Mouse (Mus musculus): ENCODE measurements around the gene Xpo5. TPM values are rescaled to one million over a fixed set of nuclear protein-coding genes. Genes with fewer than 3 reads are reported as not detected.

Gene Xpo5
- polyA plus RNA-seq, 1 experiment from 2014 or later: 30.1 TPM

DNA sequence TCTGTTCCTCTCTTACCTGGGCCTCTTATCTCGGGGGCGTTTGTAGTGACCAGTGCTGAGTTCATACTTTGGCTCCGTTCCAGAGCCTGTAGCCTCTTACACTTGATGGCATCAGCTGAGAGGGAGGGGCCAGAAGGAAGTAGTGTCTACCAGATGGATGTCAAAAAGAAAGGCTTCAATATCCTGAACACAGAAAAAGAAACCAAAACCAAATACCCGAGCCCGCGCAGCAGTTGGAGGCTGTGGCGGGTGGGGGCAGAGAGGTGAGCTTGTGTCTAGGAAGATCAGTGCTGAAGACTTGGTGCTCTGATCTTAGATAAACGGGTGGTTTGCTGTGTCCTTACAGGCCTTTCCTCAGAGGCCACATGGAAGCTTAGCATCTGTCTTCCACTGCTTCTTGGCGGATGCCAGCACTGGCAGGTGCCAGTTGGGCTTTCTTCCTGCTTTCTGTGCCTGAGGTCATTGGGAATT, 39.6 kb upstream of the Xpo5 start:
- Histone ChIP-seq H3K9ac (no peak overlapping the region), H3K36me3 (peaks cover 41% of the 10 kb centered on the region), H3K27me3 (replicated peaks) (no peaks in the 10 kb centered on the region), H3K4me2 (peak overlapping the region; percentile 86), H3K9me3 (no peaks in the 10 kb centered on the region), H3K4me3 (replicated peaks) (0 out of 2 replicates have a peak overlapping the region, but pooled peaks have one; percentile 8), H3K4me1 (peaks cover 21% of the 10 kb centered on the region), H3K27ac (peak overlapping the region; percentile 41; the same call in 1 of the 2 replicates)
- WGBS: 58% methylated on average over 9 of the region's 9 CpGs
- ATAC-seq (ENCODE audit: insufficient read depth, low FRiP score, low read depth): no peak

DNA sequence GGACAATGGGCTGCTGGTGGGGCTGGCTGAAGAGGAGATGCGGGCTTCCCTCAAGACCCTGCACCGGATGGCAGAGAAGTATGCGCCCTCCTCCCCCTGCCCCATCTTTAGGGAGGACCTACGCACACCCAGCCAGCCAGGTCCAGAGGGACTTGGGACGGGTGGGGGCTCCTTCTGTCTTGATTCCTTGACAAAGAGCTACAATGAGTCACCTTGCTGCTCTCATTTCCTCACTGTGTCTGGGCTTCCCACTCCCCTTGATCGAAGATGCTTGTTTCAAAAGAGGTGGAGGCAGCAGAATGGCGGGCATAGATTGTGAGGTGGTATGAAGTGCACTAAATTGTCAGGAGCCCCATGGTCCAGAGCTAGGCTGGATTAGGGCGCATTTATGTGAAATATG, 38.3 kb upstream of the Xpo5 start:
- 93% methylated on average over 8 of the region's 8 CpGs for WGBS
- Histone ChIP-seq H3K4me2 (no peak overlapping the region), H3K9me3 (no peaks in the 10 kb centered on the region), H3K4me1 (peaks cover 19% of the 10 kb centered on the region), H3K27ac (no peak overlapping the region), H3K4me3 (replicated peaks) (no peak overlapping the region), H3K27me3 (replicated peaks) (no peaks in the 10 kb centered on the region), H3K36me3 (peaks cover 51% of the 10 kb centered on the region), H3K9ac (no peak overlapping the region)
- no peak for ATAC-seq (ENCODE audit: insufficient read depth, low FRiP score, low read depth)

DNA sequence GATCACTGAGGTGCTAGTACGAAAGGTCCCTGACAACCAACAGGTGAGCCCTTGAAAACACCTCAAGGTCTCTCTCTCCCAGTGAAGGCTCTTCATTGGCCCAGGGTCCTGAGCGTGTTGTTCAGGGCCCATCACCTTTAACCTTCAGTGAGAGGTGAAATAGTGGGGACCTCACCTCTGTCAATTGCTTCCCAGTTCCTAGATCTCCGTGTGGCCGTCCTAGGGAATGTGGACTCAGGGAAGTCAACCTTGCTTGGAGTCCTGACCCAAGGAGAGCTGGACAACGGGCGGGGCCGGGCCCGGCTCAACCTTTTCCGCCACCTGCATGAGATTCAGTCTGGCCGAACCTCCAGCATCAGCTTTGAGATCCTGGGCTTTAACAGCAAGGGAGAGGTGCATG, 37.8 kb upstream of the Xpo5 start:
- Histone ChIP-seq H3K27ac (no peak overlapping the region), H3K4me3 (replicated peaks) (no peak overlapping the region), H3K9me3 (no peaks in the 10 kb centered on the region), H3K36me3 (peaks cover 53% of the 10 kb centered on the region), H3K9ac (no peak overlapping the region), H3K4me1 (peaks cover 17% of the 10 kb centered on the region), H3K27me3 (replicated peaks) (no peaks in the 10 kb centered on the region), H3K4me2 (no peak overlapping the region)
- ATAC-seq (ENCODE audit: insufficient read depth, low FRiP score, low read depth): no peak
- 91% methylated on average over 10 of the region's 10 CpGs for WGBS

DNA sequence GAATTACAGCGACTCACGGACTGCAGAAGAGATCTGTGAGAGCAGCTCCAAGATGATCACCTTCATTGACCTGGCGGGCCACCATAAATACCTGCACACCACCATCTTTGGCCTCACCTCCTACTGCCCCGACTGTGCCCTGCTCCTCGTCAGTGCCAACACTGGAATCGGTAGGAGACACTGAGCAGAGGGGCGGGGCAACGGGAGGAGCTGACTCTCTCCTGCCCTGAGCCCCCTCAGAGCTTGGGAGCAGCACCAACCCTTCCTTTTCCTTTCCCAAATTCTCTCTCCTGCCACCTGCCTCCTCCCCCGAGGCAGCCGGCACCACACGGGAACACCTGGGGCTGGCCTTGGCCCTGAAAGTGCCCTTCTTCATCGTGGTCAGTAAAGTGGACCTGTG, 37.1 kb upstream of the Xpo5 start:
- Histone ChIP-seq H3K27me3 (replicated peaks) (no peaks in the 10 kb centered on the region), H3K4me3 (replicated peaks) (no peak overlapping the region), H3K4me1 (peaks cover 17% of the 10 kb centered on the region), H3K9me3 (no peaks in the 10 kb centered on the region), H3K4me2 (no peak overlapping the region), H3K9ac (no peak overlapping the region), H3K27ac (no peak overlapping the region), H3K36me3 (peaks cover 54% of the 10 kb centered on the region)
- 90% methylated on average over 12 of the region's 12 CpGs for WGBS
- no peak for ATAC-seq (ENCODE audit: insufficient read depth, low FRiP score, low read depth)

DNA sequence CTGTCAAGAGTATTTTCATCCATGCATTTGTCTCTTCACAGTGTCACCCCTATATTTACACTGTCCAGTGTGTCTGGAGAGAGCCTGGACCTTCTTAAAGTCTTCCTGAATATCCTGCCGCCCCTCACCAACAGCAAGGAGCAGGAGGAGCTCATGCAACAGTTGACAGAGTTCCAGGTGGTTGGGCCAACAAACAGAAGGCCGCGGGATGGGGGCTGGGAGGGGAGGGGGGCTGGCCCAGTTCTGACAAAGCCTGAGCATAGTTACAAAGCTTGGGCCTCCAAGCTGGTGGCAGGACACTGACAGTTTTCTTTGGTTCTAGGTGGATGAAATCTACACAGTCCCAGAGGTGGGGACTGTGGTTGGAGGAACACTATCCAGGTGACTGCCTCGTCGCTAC, 36.3 kb upstream of the Xpo5 start:
- Histone ChIP-seq H3K9me3 (no peaks in the 10 kb centered on the region), H3K27ac (no peak overlapping the region), H3K27me3 (replicated peaks) (no peaks in the 10 kb centered on the region), H3K4me3 (replicated peaks) (no peak overlapping the region), H3K9ac (no peak overlapping the region), H3K4me1 (peaks cover 17% of the 10 kb centered on the region), H3K36me3 (peaks cover 60% of the 10 kb centered on the region), H3K4me2 (no peak overlapping the region)
- WGBS: 78% methylated on average over 5 of the region's 5 CpGs
- no peak for ATAC-seq (ENCODE audit: insufficient read depth, low FRiP score, low read depth)

DNA sequence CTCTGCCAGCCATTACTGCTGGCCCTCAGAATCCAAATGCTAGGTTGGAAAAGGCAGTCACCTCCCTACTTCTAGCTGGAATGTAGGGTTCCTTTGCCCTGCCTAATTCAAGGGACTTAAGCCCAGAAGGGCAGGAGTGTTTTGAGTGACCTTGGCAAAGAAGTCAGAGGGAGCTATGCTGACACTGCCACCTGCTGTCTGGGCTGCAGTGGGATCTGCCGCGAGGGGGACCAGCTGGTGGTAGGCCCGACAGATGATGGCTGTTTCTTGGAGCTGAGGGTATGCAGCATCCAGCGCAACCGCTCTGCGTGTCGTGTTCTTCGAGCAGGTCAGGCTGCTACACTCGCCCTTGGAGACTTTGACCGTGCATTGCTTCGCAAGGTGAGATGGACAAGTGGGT, 35.6 kb upstream of the Xpo5 start:
- Histone ChIP-seq H3K36me3 (peaks cover 65% of the 10 kb centered on the region), H3K4me3 (replicated peaks) (no peak overlapping the region), H3K4me2 (no peak overlapping the region), H3K27ac (no peak overlapping the region), H3K9ac (no peak overlapping the region), H3K9me3 (no peaks in the 10 kb centered on the region), H3K27me3 (replicated peaks) (no peaks in the 10 kb centered on the region), H3K4me1 (peaks cover 14% of the 10 kb centered on the region)
- no peak for ATAC-seq (ENCODE audit: insufficient read depth, low FRiP score, low read depth)
- WGBS: 84% methylated on average over 11 of the region's 11 CpGs

DNA sequence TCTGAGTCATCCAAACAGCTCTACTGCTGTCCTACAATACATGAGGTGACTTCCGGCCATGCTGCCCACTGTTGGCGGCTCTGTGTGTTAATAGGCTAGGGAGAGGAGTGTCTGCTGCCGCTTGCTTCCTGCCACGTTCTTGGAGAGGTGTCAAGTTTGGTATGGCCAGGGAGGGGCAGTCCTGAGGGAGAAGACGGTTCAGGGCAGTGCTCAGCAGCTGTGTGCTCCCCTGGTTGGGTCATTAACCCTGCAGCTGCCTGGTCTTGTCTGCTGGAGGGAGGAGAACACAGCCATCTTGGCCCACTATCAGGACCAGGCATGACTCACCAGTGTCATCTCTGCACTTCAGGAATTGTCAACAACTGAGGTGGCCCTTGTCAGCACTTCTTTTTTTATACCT, 34.3 kb upstream of the Xpo5 start:
- Histone ChIP-seq H3K4me1 (0 out of 2 replicates have a peak, but pooled peaks cover 2% of the 10 kb centered on the region), H3K9ac (no peak overlapping the region), H3K4me2 (no peak overlapping the region), H3K36me3 (peaks cover 77% of the 10 kb centered on the region), H3K9me3 (no peaks in the 10 kb centered on the region), H3K4me3 (replicated peaks) (no peak overlapping the region), H3K27ac (no peak overlapping the region), H3K27me3 (replicated peaks) (no peaks in the 10 kb centered on the region)
- WGBS: 47% methylated on average over 5 of the region's 5 CpGs
- no peak for ATAC-seq (ENCODE audit: insufficient read depth, low FRiP score, low read depth)

DNA sequence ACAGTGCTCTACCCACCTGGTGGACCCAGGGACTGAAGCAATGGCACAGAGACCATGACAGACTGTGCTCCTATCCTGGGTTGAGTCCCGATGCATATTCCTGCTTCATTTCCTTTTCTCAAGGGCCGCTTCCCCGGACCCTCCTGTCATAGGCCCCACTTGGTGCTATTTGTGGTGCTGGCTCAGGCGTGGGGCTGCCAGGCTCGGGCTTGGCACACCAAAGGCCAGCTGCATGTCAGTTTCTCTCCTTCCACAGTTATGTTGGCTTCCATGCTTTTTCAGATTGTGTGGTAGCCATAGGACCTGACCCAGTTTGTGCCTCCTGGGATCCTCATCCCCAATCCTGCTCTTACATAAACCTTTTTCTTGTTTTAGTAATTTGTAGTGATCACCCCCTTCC, 33.8 kb upstream of the Xpo5 start:
- Histone ChIP-seq H3K4me1 (no peaks in the 10 kb centered on the region), H3K9me3 (no peaks in the 10 kb centered on the region), H3K36me3 (peaks cover 77% of the 10 kb centered on the region), H3K27ac (no peak overlapping the region), H3K4me2 (no peak overlapping the region), H3K27me3 (replicated peaks) (no peaks in the 10 kb centered on the region), H3K9ac (no peak overlapping the region), H3K4me3 (replicated peaks) (no peak overlapping the region)
- 89% methylated on average over 5 of the region's 5 CpGs for WGBS
- ATAC-seq (ENCODE audit: insufficient read depth, low FRiP score, low read depth): no peak

DNA sequence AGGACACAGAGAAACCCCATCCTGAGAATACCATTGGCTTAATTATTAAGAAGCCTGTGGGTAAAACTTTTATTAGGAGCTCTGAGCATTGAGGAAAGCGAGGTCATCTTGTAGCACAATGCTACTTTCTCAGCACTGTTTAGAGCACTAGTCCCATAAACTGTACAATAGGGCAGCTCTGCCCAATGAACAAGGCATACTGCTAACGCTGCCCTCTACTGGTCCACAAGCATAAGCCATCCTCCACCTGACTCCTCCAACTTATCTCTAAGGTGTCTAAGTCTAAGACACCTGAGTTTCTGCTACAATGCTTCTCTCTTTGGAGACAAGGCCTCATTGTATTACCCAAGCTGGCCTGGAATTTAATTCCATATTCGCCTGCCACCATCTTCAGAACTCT, 32.0 kb upstream of the Xpo5 start:
- Histone ChIP-seq H3K9ac (no peak overlapping the region), H3K9me3 (no peaks in the 10 kb centered on the region), H3K4me1 (no peaks in the 10 kb centered on the region), H3K36me3 (peaks cover 64% of the 10 kb centered on the region), H3K4me3 (replicated peaks) (no peak overlapping the region), H3K4me2 (no peak overlapping the region), H3K27ac (no peak overlapping the region), H3K27me3 (replicated peaks) (no peaks in the 10 kb centered on the region)
- WGBS: 83% methylated on average over 3 of the region's 3 CpGs
- no peak for ATAC-seq (ENCODE audit: insufficient read depth, low FRiP score, low read depth)

DNA sequence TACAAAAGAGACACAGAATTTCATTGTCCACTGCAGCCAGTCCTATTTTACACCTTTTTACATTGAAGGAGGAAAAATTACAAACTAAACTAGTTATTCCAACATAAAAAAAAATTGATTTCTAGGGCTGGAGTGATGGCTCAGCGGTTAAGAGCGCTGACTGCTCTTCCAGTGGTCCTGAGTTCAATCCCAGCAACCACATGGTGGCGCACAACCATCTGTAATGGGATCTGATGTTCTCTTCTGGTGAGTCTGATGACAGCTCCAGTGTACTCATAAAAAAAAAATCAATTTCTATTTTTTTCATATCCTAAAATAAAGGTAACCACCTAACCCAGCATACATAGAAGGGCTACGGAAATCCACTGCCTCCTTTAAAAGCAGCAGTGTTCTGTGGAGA, 20.3 kb upstream of the Xpo5 start:
- 85% methylated on average over 4 of the region's 4 CpGs for WGBS
- H3K36me3 ChIP-seq: peaks cover 56% of the 10 kb centered on the region
- no peak overlapping the region for H3K4me2 ChIP-seq
- H3K9ac ChIP-seq: no peak overlapping the region
- H3K4me3 ChIP-seq (replicated peaks): no peak overlapping the region
- ATAC-seq (ENCODE audit: insufficient read depth, low FRiP score, low read depth): no peak
- H3K9me3 ChIP-seq: no peaks in the 10 kb centered on the region
- no peaks in the 10 kb centered on the region for H3K4me1 ChIP-seq
- H3K27me3 ChIP-seq (replicated peaks): no peaks in the 10 kb centered on the region
- H3K27ac ChIP-seq: no peak overlapping the region

DNA sequence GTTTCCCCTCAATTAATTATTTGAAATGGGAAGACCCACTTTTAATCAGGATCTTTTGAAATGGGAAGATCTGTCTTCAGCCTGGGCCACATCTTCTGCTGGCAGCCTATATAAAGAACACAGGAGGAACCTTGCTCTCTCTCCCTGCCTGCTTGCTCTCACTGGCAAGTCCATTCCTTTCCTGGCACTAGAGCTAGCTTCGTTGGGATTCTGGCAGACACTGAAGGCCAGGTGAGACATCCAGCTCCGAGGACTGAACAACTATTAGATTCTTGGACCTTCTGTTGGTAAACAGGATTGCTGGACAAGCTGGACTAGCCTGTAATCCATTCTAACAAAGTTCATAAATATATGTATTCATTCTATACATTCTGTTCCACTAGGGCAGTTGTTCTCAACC, 13.8 kb upstream of the Xpo5 start:
- ATAC-seq (ENCODE audit: insufficient read depth, low FRiP score, low read depth): no peak
- H3K27ac ChIP-seq: no peak overlapping the region
- peaks cover 45% of the 10 kb centered on the region for H3K36me3 ChIP-seq
- H3K9me3 ChIP-seq: no peaks in the 10 kb centered on the region
- no peak overlapping the region for H3K4me3 ChIP-seq (replicated peaks)
- no peaks in the 10 kb centered on the region for H3K4me1 ChIP-seq
- no peak overlapping the region for H3K4me2 ChIP-seq
- no peak overlapping the region for H3K9ac ChIP-seq
- 87% methylated on average over 2 of the region's 2 CpGs for WGBS
- no peaks in the 10 kb centered on the region for H3K27me3 ChIP-seq (replicated peaks)

DNA sequence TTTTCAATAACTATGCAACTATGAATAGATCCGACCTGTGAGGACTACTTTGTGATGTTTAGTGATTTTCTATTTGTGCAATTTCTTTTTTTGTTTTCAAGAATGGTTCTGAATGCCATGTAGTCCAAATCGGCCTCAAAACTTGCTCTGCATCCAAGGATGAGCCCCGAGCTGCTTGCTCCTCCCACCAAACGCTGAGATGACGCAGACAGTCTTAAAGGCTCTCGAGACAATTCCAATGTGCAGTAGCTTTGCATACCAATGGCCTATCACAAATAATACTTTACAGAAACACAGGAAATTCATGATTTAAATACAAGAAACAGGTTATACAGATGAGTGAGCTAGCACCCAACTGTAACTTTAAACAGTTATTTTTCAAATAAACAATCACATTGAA, 1.4 kb upstream of the Xpo5 start:
- H3K9me3 ChIP-seq: no peaks in the 10 kb centered on the region
- 52% methylated on average over 6 of the region's 6 CpGs for WGBS
- ATAC-seq (ENCODE audit: insufficient read depth, low FRiP score, low read depth): no peak
- peak overlapping the region; percentile 70 for H3K4me2 ChIP-seq
- H3K9ac ChIP-seq: peak overlapping the region; percentile 4; the same call in 1 of the 2 replicates
- no peaks in the 10 kb centered on the region for H3K27me3 ChIP-seq (replicated peaks)
- peaks cover 7% of the 10 kb centered on the region; the same call in 1 of the 2 replicates for H3K4me1 ChIP-seq
- peaks cover 21% of the 10 kb centered on the region for H3K36me3 ChIP-seq
- no peak overlapping the region for H3K27ac ChIP-seq
- H3K4me3 ChIP-seq (replicated peaks): peak overlapping the region; percentile 98; the same call in 1 of the 2 replicates

DNA sequence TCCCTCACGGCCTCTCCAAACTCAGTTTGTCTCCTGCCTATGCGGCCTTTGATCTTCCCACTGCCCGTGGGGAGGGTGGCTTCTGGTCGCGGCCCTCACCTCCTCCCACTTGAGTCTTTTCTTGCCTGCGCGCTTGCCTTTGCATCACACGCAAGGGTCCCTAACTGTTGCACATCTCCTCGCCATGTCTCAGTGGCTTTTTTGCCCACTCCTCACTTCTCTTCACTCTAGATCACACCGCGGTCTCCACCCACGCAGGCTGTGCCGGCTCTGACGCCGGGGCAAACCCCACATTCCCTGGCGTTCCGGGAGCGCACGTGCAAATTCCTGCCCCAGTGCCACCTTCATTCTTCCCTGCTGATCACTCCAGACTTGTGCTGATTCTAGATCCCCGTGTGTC, 496 bp downstream of the Xpo5 start:
- peak overlapping the region; percentile 98 for H3K4me3 ChIP-seq (replicated peaks)
- H3K4me2 ChIP-seq: peak overlapping the region; percentile 70
- peaks cover 21% of the 10 kb centered on the region for H3K36me3 ChIP-seq
- H3K9me3 ChIP-seq: no peaks in the 10 kb centered on the region
- H3K9ac ChIP-seq: peak overlapping the region; percentile 89
- H3K27me3 ChIP-seq (replicated peaks): no peaks in the 10 kb centered on the region
- WGBS: under 1% methylated on average over 20 of the region's 20 CpGs
- H3K27ac ChIP-seq: peak overlapping the region; percentile 74
- ATAC-seq (ENCODE audit: insufficient read depth, low FRiP score, low read depth): no peak; the same call in 1 of the 2 replicates
- peaks cover 7% of the 10 kb centered on the region; the same call in 1 of the 2 replicates for H3K4me1 ChIP-seq

Measured in stomach, embryonic 15.5 days (tissue).